Mouse (Mus musculus): ENCODE data around the gene Krtcap2.

GRCm38 (mm10) chr3:89284261-89284660 lies 38.5 kb downstream of the Krtcap2 start:
- TF ChIP-seq CTCF (IDR thresholded peaks at IDR 0.05), result no peak
- no peak for TF ChIP-seq EP300 (IDR thresholded peaks at IDR 0.05)
